Mouse (Mus musculus): Measurements from ENCODE around the gene Arsg.

Gene Arsg

GRCm38 (mm10) chr11:109466987-109467386, 6.2 kb upstream of the Arsg start:
- ATAC-seq (ENCODE audit: insufficient number of reproducible peaks, low FRiP score, low TSS enrichment) = no peak

- ATAC-seq (ENCODE audit: insufficient number of reproducible peaks, low FRiP score, low TSS enrichment) = no peak
Measured at GRCm38 (mm10) chr11:109468133-109468532, 5.0 kb upstream of the Arsg start.

- ATAC-seq (ENCODE audit: insufficient number of reproducible peaks, low FRiP score, low TSS enrichment) = no peak
Measured at GRCm38 (mm10) chr11:109470170-109470569, 3.0 kb upstream of the Arsg start.

GRCm38 (mm10) chr11:109470921-109471861, 2.0 kb upstream of the Arsg start:
- ATAC-seq (ENCODE audit: insufficient number of reproducible peaks, low FRiP score, low TSS enrichment) = no peak

- ATAC-seq (ENCODE audit: insufficient number of reproducible peaks, low FRiP score, low TSS enrichment) = no peak
Measured at GRCm38 (mm10) chr11:109472171-109472691, 943 bp upstream of the Arsg start.

DNA sequence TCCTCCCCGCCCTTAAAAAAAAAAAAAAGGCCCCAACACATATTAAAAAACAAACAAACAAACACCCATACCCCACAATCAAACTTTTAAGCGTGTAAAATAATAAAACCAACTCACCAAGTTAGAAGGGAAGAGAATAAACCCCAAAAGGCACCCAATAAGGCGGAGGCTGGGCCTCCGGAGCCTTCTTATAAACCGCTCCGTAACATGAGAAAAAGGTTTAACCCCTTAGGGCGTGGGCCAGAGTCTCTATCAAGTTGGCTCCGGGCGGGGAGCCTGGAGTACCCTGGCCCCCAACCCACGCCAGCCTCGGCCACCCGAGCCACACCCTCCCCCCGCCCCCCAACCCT, 378 bp upstream of the Arsg start:
- no peak for ATAC-seq (ENCODE audit: insufficient number of reproducible peaks, low FRiP score, low TSS enrichment)

DNA sequence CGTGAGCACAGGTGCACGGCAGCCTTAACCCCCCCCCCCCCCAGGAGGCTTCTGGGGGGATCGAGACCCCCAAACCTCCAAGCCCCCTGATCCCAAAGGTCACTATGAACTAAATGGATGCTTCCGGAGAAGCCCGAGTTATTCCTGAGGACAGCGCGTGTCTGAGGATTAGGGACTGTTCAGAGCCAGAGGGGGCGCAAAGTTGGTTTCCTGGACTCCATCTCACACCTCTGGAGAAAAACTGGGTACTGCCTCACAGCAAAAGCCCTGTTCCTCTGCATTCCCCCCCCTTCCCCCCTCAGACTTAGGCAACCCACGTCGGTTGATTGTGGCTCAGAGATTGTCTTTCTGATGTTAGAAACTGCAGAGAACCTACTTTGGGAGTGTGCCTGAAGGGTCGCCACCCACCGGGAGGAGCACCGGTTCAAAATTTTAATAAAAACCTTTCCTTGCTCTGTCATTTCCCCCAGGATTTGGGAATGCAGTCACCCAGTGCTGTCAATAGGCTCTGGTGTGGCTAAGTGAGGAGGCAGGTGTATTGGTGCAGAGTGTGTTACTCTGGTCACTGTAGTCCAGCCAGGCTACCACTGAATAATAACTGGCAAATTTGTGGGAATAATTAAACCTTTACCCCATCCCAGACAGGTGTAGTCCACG, 1.0 kb downstream of the Arsg start:
- ATAC-seq (ENCODE audit: insufficient number of reproducible peaks, low FRiP score, low TSS enrichment) = 0 out of 2 replicates have a peak, but pooled peaks have one; percentile 9

DNA sequence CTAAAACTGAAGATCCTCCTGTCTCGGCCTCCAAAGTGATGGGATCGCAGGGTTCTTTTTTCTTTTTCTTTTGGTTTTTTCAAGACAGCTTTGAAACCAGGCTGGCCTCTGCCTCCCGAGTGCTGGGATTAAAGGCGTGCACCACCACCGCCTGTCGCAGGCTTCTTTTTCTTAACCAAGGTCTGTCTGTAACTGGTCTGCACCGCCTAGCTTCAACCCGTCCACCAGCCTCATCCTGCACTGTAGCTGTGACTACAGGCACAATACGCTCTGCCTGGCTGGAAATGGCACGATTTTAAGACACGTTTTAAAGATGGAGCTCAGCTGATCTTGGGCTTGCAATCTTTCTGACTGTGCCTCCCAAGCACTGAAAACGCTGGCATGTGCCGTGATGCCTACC, 1.7 kb downstream of the Arsg start:
- no peak for ATAC-seq (ENCODE audit: insufficient number of reproducible peaks, low FRiP score, low TSS enrichment)

DNA sequence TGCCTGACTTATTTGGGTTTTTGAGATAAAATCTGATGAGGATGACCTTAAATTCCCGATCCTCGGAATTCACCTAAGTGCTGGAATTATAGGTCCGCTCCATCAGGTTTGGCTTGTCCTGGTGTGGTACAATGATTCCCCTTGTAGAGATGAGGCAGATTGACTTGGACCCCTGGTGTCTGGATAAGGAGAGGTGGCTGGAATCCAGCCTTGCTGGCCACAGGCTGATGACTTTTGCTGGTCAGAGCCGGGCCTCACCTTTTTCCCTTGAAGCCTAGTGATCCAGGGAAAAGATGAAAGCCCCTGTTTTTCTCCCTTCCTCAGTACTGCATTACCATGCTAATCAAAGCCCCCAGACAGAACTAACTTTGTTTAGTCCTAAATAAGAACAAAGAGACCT, 2.5 kb downstream of the Arsg start:
- ATAC-seq (ENCODE audit: insufficient number of reproducible peaks, low FRiP score, low TSS enrichment) = no peak

GRCm38 (mm10) chr11:109476241-109476640, 3.1 kb downstream of the Arsg start:
- ATAC-seq (ENCODE audit: insufficient number of reproducible peaks, low FRiP score, low TSS enrichment) = no peak

DNA sequence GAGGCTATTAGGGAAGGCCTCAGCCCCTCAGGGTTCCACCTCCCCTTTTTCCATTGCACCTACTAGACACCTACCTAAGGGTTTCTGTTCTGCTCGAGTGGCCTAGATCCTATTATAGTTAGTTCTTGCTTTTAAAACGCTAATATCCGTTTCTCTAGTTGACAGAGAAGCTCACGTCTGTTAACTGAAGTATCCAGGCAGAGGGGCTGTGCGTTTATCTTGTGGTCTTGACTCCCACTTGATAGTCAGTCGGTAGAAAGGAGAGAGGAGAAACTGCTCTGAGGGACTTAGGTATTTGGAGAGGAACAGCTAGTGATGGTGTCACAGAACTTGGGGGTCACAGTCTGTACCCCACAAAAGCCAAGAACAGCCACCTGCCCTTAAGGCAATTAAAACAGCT, 3.5 kb downstream of the Arsg start:
- no peak for ATAC-seq (ENCODE audit: insufficient number of reproducible peaks, low FRiP score, low TSS enrichment)

- ATAC-seq (ENCODE audit: insufficient number of reproducible peaks, low FRiP score, low TSS enrichment) = no peak
Measured at GRCm38 (mm10) chr11:109477606-109478380, 4.6 kb downstream of the Arsg start.

DNA sequence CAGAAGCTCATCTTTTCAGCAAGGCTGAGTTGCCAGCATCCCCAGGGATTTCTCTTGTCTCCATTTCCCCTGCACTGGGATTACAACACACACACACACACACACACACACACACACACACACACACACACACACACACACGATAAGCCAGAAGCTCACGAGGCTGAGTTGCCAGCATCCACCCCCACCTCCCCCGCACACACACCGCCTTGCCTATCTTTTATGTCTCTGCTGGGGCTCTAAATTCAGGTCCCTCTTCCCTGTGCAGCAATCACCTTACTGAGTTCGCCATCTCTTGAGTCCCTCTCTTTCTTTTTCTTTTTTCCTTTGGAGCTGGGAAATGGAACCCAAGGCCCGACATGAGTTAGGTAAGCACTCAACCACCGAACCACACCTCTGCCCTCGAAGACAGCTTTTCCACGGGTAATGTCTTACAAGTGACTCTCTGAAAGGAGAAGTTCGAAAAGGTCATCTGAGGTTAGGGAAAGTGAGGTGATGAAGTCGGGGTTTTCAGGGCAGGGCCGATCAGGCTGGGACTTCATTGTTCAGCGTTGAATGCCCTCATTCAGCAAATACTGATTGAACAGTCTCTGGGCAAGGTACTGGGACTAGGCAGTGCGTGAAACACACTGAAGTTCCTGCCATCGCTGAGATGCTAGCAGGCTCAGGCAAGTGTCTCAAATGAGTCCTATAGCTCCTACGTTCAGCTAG, 6.6 kb downstream of the Arsg start:
- ATAC-seq (ENCODE audit: insufficient number of reproducible peaks, low FRiP score, low TSS enrichment) = no peak

DNA sequence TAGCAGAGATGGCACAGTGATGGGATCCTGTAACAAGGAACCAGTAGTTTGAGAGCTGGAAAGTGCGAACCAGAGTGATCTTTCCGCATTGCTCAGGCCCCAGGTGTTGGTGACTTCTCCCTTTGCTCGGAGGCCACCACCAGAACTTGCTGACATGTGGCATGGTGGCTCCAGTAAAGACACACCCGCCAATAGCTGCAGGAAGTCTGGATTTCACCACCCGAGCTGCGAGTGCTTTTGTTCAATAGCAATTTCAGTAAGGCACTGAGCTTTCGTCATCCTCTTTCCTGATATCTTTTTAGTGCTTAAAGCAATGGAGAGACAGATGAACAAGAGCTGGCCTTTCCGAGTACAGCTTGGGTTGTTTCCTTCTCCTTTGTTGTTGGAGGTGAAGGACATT, 7.3 kb downstream of the Arsg start:
- ATAC-seq (ENCODE audit: insufficient number of reproducible peaks, low FRiP score, low TSS enrichment) = no peak

- no peak for ATAC-seq (ENCODE audit: insufficient number of reproducible peaks, low FRiP score, low TSS enrichment)
Measured at GRCm38 (mm10) chr11:109485398-109486045, 12.3 kb downstream of the Arsg start.

GRCm38 (mm10) chr11:109487111-109487510, 13.9 kb downstream of the Arsg start:
- ATAC-seq (ENCODE audit: insufficient number of reproducible peaks, low FRiP score, low TSS enrichment) = no peak

GRCm38 (mm10) chr11:109487991-109488684, 15.0 kb downstream of the Arsg start:
- ATAC-seq (ENCODE audit: insufficient number of reproducible peaks, low FRiP score, low TSS enrichment) = no peak

- no peak for ATAC-seq (ENCODE audit: insufficient number of reproducible peaks, low FRiP score, low TSS enrichment)
Measured at GRCm38 (mm10) chr11:109489763-109490162, 16.6 kb downstream of the Arsg start.

DNA sequence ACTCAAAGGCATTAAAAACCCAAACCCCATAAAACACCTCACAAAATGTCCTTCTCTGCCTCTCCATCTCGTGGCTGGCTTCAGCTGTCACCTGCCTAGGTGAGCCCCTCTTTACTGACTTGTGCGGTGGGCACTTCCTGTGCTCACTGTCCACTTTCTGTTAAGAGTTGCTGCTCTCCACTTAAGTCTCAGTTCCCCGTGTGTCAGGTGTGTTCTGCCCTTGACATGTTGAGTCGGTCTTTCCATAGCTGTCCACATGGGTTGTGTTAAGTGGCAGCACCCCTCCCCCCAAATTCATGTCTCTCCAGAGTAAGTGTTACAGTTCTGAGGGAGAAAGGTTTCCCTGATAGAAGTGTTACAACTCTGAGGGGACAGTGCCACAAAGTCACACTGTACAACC, 18.7 kb downstream of the Arsg start:
- no peak for ATAC-seq (ENCODE audit: insufficient number of reproducible peaks, low FRiP score, low TSS enrichment)

All from cerebellum, adult (tissue).